Mouse (Mus musculus): ENCODE measurements around the gene Mymx. TPM values are rescaled to one million over a fixed set of nuclear protein-coding genes. Genes with fewer than 3 reads are reported as not detected.
A peak's percentile ranks its signal among the peaks of the same experiment; 100 is the strongest.

Mymx gene
- polyA plus RNA-seq, 1 experiment from 2014 or later = not detected

GRCm38 (mm10) chr17:45585725-45586448, 16.0 kb downstream of the Mymx start:
- WGBS = 63% methylated on average over 23 of the region's 23 CpGs
- Histone ChIP-seq H3K4me3 (ENCODE audit: control insufficient read depth in 1 of 2, insufficient read depth in 1 of 2, low read depth in 1 of 2, low read length in 2 of 2) (no peak overlapping the region), H3K9ac (ENCODE audit: low read length) (peak overlapping the region; percentile 32; the same call in 1 of the 2 replicates), H3K27ac (replicated peaks in 1 of 2; ENCODE audit: control insufficient read depth in 1 of 2, insufficient read depth in 1 of 2, low read depth in 2 of 2, low read length in 2 of 2) (peak overlapping the region; percentile 90 to 97), H3K4me2 (ENCODE audit: low read length) (no peak overlapping the region; the same call in 1 of the 2 replicates), H3K4me1 (ENCODE audit: control insufficient read depth in 2 of 2, insufficient read depth in 2 of 2, low read length in 2 of 2) (peaks cover 22 to 39% of the 10 kb centered on the region in 2 experiments), H3K27me3 (ENCODE audit: control insufficient read depth, insufficient read depth, low read length) (no peaks in the 10 kb centered on the region), H3K9me3 (ENCODE audit: control insufficient read depth, low read length) (no peaks in the 10 kb centered on the region), H3K36me3 (ENCODE audit: control insufficient read depth, insufficient read depth, low read length) (peaks cover 42% of the 10 kb centered on the region)
- no peak for ATAC-seq (ENCODE audit: insufficient number of reproducible peaks, insufficient read depth, low FRiP score, low read depth)

DNA sequence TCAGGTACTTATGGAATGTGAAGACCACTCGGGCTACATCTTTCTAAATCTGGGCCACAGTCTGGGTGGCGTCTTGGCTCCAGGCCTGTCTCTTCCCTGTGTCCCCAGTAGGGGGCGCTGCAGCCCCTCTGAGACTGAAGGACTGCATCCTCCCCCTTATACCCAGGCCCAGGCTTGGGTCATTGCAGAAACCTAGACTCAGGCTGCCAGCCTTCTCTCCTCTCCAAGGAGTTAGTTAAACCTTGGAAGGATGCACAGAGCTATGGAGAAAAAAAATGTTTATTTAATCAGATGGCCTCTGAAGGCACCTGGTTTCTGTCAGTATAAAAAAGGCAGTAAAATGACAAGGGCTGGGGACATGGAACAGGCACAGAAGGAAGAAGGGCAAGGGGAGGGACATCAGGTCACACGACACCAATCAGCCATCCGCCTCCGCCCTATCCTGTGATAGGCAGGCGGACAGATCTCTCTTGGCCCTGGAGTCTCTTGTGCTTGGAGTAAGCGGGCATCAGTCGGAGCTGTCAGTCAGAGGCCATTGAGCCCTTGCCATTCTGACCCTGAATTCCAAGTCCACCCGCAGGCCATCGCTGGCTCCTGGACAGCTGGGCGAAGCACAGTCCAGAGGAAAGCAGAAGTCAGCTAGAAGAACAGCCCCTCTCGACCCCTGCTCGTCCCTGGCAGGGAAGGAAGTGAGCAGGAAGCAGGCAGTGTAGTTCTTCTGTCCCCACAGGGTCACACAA, 16.8 kb downstream of the Mymx start:
- 5% methylated on average over 14 of the region's 14 CpGs for WGBS
- Histone ChIP-seq H3K4me2 (ENCODE audit: low read length) (peak overlapping the region; percentile 44), H3K9ac (ENCODE audit: low read length) (peak overlapping the region; percentile 59), H3K4me1 (ENCODE audit: control insufficient read depth in 2 of 2, insufficient read depth in 2 of 2, low read length in 2 of 2) (peaks cover 22 to 40% of the 10 kb centered on the region in 2 experiments), H3K27ac (replicated peaks in 1 of 2; ENCODE audit: control insufficient read depth in 1 of 2, insufficient read depth in 1 of 2, low read depth in 2 of 2, low read length in 2 of 2) (peak overlapping the region; percentile 90 to 97), H3K9me3 (ENCODE audit: control insufficient read depth, low read length) (no peaks in the 10 kb centered on the region), H3K4me3 (ENCODE audit: control insufficient read depth in 1 of 2, insufficient read depth in 1 of 2, low read depth in 1 of 2, low read length in 2 of 2) (peak overlapping the region in 1 of 2 experiments; percentile 10; a peak in 1 of 4 replicates), H3K27me3 (ENCODE audit: control insufficient read depth, insufficient read depth, low read length) (no peaks in the 10 kb centered on the region), H3K36me3 (ENCODE audit: control insufficient read depth, insufficient read depth, low read length) (peaks cover 39% of the 10 kb centered on the region)
- ATAC-seq (ENCODE audit: insufficient number of reproducible peaks, insufficient read depth, low FRiP score, low read depth) = peak; percentile 83

DNA sequence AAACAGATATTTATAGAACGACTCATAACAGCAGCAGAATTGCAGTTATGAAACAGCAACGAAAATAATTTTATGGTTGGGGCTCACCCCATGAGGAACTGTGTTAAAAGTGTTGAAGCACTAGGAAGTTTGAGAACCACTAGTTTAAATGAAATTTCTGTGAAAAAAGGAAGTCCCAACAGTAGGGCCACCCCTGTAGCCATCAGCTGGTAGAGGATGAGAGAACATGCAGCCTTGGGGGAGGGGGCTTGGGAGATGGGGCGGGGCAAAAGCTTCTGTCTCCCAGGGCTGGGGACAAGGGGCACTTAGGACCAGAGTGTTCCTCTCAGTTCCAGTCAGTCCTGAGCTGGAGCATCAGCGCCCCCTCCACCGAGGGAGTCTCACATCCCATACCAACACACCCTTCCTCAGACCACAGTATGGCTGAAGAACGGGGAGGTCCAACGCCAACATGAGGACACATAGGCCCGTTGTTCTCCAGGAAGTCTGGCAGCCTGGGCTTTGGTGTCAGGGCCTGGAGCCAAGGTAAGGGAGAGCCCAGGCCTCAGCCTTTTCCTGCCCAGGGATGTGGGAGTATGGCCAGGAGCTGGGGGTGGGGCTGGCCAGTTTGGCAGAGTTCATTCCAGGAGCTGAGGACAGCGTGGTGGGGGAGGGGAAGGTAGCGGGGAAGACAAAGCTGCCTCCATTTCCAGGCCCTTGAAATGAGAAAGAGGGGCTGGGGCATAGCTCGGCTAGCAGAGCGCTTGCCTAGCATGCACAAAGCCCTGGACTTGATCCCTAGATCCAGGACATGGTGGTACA, 17.6 kb downstream of the Mymx start:
- WGBS = 30% methylated on average over 12 of the region's 12 CpGs
- H3K4me2 ChIP-seq (ENCODE audit: low read length) = peak overlapping the region; percentile 44
- ATAC-seq (ENCODE audit: insufficient number of reproducible peaks, insufficient read depth, low FRiP score, low read depth) = peak; percentile 72
- H3K9ac ChIP-seq (ENCODE audit: low read length) = peak overlapping the region; percentile 59
- H3K9me3 ChIP-seq (ENCODE audit: control insufficient read depth, low read length) = no peaks in the 10 kb centered on the region
- no peaks in the 10 kb centered on the region for H3K27me3 ChIP-seq (ENCODE audit: control insufficient read depth, insufficient read depth, low read length)
- peak overlapping the region; percentile 90 to 97 for H3K27ac ChIP-seq (replicated peaks in 1 of 2; ENCODE audit: control insufficient read depth in 1 of 2, insufficient read depth in 1 of 2, low read depth in 2 of 2, low read length in 2 of 2)
- H3K36me3 ChIP-seq (ENCODE audit: control insufficient read depth, insufficient read depth, low read length) = peaks cover 31% of the 10 kb centered on the region
- peaks cover 22 to 40% of the 10 kb centered on the region in 2 experiments for H3K4me1 ChIP-seq (ENCODE audit: control insufficient read depth in 2 of 2, insufficient read depth in 2 of 2, low read length in 2 of 2)
- H3K4me3 ChIP-seq (ENCODE audit: control insufficient read depth in 1 of 2, insufficient read depth in 1 of 2, low read depth in 1 of 2, low read length in 2 of 2) = peak overlapping the region in 1 of 2 experiments; percentile 10; a peak in 1 of 4 replicates

- 68% methylated on average over 6 of the region's 6 CpGs for whole genome bisulfite sequencing
- H3K27ac ChIP-seq (replicated peaks in 1 of 2; ENCODE audit: control insufficient read depth in 1 of 2, insufficient read depth in 1 of 2, low read depth in 2 of 2, low read length in 2 of 2) = peak overlapping the region; percentile 12 to 90; a peak in 2 of 4 replicates
- no peaks in the 10 kb centered on the region for H3K27me3 ChIP-seq (ENCODE audit: control insufficient read depth, insufficient read depth, low read length)
- H3K9me3 ChIP-seq (ENCODE audit: control insufficient read depth, low read length) = no peaks in the 10 kb centered on the region
- peaks cover 18% of the 10 kb centered on the region for H3K36me3 ChIP-seq (ENCODE audit: control insufficient read depth, insufficient read depth, low read length)
- no peak overlapping the region for H3K4me2 ChIP-seq (ENCODE audit: low read length)
- no peak overlapping the region for H3K4me3 ChIP-seq (ENCODE audit: control insufficient read depth in 1 of 2, insufficient read depth in 1 of 2, low read depth in 1 of 2, low read length in 2 of 2)
- no peak overlapping the region for H3K9ac ChIP-seq (ENCODE audit: low read length)
- peaks cover 29 to 48% of the 10 kb centered on the region in 2 experiments for H3K4me1 ChIP-seq (ENCODE audit: control insufficient read depth in 2 of 2, insufficient read depth in 2 of 2, low read length in 2 of 2)
- no peak for ATAC-seq (ENCODE audit: insufficient number of reproducible peaks, insufficient read depth, low FRiP score, low read depth)
Measured at GRCm38 (mm10) chr17:45582715-45583355, 19.1 kb downstream of the Mymx start.

- H3K4me1 ChIP-seq (ENCODE audit: control insufficient read depth in 2 of 2, insufficient read depth in 2 of 2, low read length in 2 of 2) = peaks cover 29 to 49% of the 10 kb centered on the region in 2 experiments
- H3K36me3 ChIP-seq (ENCODE audit: control insufficient read depth, insufficient read depth, low read length) = peaks cover 11% of the 10 kb centered on the region
- WGBS = 70% methylated on average over 6 of the region's 6 CpGs
- no peaks in the 10 kb centered on the region for H3K27me3 ChIP-seq (ENCODE audit: control insufficient read depth, insufficient read depth, low read length)
- no peak overlapping the region for H3K27ac ChIP-seq (replicated peaks in 1 of 2; ENCODE audit: control insufficient read depth in 1 of 2, insufficient read depth in 1 of 2, low read depth in 2 of 2, low read length in 2 of 2)
- H3K4me2 ChIP-seq (ENCODE audit: low read length) = no peak overlapping the region
- no peak for ATAC-seq (ENCODE audit: insufficient number of reproducible peaks, insufficient read depth, low FRiP score, low read depth)
- no peak overlapping the region for H3K4me3 ChIP-seq (ENCODE audit: control insufficient read depth in 1 of 2, insufficient read depth in 1 of 2, low read depth in 1 of 2, low read length in 2 of 2)
- no peak overlapping the region for H3K9ac ChIP-seq (ENCODE audit: low read length)
- no peaks in the 10 kb centered on the region for H3K9me3 ChIP-seq (ENCODE audit: control insufficient read depth, low read length)
Measured at GRCm38 (mm10) chr17:45582188-45582587, 19.7 kb downstream of the Mymx start.

DNA sequence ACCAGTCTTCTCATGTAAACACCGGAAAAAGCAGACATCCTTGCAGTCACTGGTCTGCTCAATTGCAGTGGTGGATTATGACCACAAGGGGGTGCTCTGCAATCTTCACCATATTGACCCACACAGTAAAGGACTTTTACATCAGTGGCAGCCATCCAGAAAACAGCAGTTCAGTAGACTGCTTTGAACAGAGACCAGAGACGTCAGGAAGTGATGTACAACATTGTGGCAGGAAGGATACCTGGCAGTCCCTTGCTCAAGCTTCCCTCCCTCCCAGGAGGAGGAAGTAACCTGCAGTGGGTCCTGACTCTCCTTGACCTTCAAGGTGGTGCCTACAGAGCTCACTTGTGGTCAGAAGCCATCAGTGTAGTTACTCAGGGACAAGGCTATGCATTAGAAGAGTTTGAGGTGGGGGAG, 20.3 kb downstream of the Mymx start:
- Histone ChIP-seq H3K4me3 (ENCODE audit: control insufficient read depth in 1 of 2, insufficient read depth in 1 of 2, low read depth in 1 of 2, low read length in 2 of 2) (no peak overlapping the region), H3K27me3 (ENCODE audit: control insufficient read depth, insufficient read depth, low read length) (no peaks in the 10 kb centered on the region), H3K4me1 (ENCODE audit: control insufficient read depth in 2 of 2, insufficient read depth in 2 of 2, low read length in 2 of 2) (peaks cover 29 to 49% of the 10 kb centered on the region in 2 experiments), H3K4me2 (ENCODE audit: low read length) (no peak overlapping the region), H3K9me3 (ENCODE audit: control insufficient read depth, low read length) (no peaks in the 10 kb centered on the region), H3K27ac (replicated peaks in 1 of 2; ENCODE audit: control insufficient read depth in 1 of 2, insufficient read depth in 1 of 2, low read depth in 2 of 2, low read length in 2 of 2) (peak overlapping the region; percentile 30 to 65; a peak in 3 of 4 replicates), H3K9ac (ENCODE audit: low read length) (no peak overlapping the region), H3K36me3 (ENCODE audit: control insufficient read depth, insufficient read depth, low read length) (peaks cover 5% of the 10 kb centered on the region)
- ATAC-seq (ENCODE audit: insufficient number of reproducible peaks, insufficient read depth, low FRiP score, low read depth) = no peak
- WGBS = 7% methylated on average over 2 of the region's 2 CpGs

Measured in heart, embryonic 14.5 days (tissue).